Mouse (Mus musculus): ENCODE measurements at regions not wholly inside any gene's neighbourhood (a gene's known extent, or its start where the extent isn't known, plus 50 kb on each side); places are given as distances from the start of the nearest gene placed in this dataset.
A peak's percentile ranks its signal among the peaks of the same experiment; 100 is the strongest.

GRCm38 (mm10) chr14:21903562-21904497 is 55.1 kb upstream of the Comtd1 start:
- TF ChIP-seq CTCF (IDR thresholded peaks at IDR 0.05) (peak; percentile 17; the same call in 1 of the 2 replicates), POLR2A (IDR thresholded peaks at IDR 0.05; ENCODE audit: insufficient read depth, low read depth, low read length) (no peak)
- Histone ChIP-seq H3K4me1 (ENCODE audit: control insufficient read depth, insufficient read depth, low read length) (peaks cover 5% of the 10 kb centered on the region), H3K27ac (0 out of 2 replicates have a peak overlapping the region, but pooled peaks have one; percentile 23), H3K4me3 (no peak overlapping the region), H3K9ac (ENCODE audit: low read depth, low read length) (no peak overlapping the region), H3K27me3 (ENCODE audit: control insufficient read depth, insufficient read depth, low read length) (no peaks in the 10 kb centered on the region), H3K36me3 (ENCODE audit: control insufficient read depth, insufficient read depth, low read length) (no peaks in the 10 kb centered on the region), H3K79me2 (replicated peaks; ENCODE audit: control insufficient read depth, insufficient read depth, low read length) (no peaks in the 10 kb centered on the region)
- intact Hi-C loops (cut with DNase I), result no loop called here
- 50% methylated on average over 23 of the region's 23 CpGs for WGBS
- peak in 1 of 2 experiments; percentile 8 for DNase-seq

GRCm38 (mm10) chr14:21902856-21903255 is 54.1 kb upstream of the Comtd1 start:
- H3K4me3 ChIP-seq, result no peak overlapping the region
- 67% methylated on average over 1 of the region's 1 CpGs for WGBS
- peaks cover 5% of the 10 kb centered on the region for H3K4me1 ChIP-seq (ENCODE audit: control insufficient read depth, insufficient read depth, low read length)
- no peaks in the 10 kb centered on the region for H3K36me3 ChIP-seq (ENCODE audit: control insufficient read depth, insufficient read depth, low read length)
- no peaks in the 10 kb centered on the region for H3K27me3 ChIP-seq (ENCODE audit: control insufficient read depth, insufficient read depth, low read length)
- no peak for TF ChIP-seq CTCF (IDR thresholded peaks at IDR 0.05)
- no peak for TF ChIP-seq POLR2A (IDR thresholded peaks at IDR 0.05; ENCODE audit: insufficient read depth, low read depth, low read length)
- TF ChIP-seq EP300 (IDR thresholded peaks at IDR 0.05; ENCODE audit: insufficient read depth, low read depth, low read length), result no peak
- no peak overlapping the region for H3K9ac ChIP-seq (ENCODE audit: low read depth, low read length)
- no peaks in the 10 kb centered on the region for H3K79me2 ChIP-seq (replicated peaks; ENCODE audit: control insufficient read depth, insufficient read depth, low read length)
- intact Hi-C loops (cut with DNase I), result no loop called here
- no peak overlapping the region for H3K27ac ChIP-seq
- no peak for DNase-seq

- intact Hi-C loops (cut with DNase I), result no loop called here
- no peak overlapping the region for H3K4me3 ChIP-seq
These were observed 53.7 kb upstream of the Comtd1 start for GRCm38 (mm10) chr14:21902456-21902855.

GRCm38 (mm10) chr14:21900951-21901350 is 52.2 kb upstream of the Comtd1 start:
- WGBS, result 86% methylated on average over 2 of the region's 2 CpGs
- Histone ChIP-seq H3K27me3 (ENCODE audit: control insufficient read depth, insufficient read depth, low read length) (no peaks in the 10 kb centered on the region), H3K9ac (ENCODE audit: low read depth, low read length) (no peak overlapping the region), H3K4me1 (ENCODE audit: control insufficient read depth, insufficient read depth, low read length) (peaks cover 5% of the 10 kb centered on the region), H3K79me2 (replicated peaks; ENCODE audit: control insufficient read depth, insufficient read depth, low read length) (no peaks in the 10 kb centered on the region), H3K4me3 (no peak overlapping the region), H3K36me3 (ENCODE audit: control insufficient read depth, insufficient read depth, low read length) (no peaks in the 10 kb centered on the region), H3K27ac (no peak overlapping the region)
- intact Hi-C loops (cut with DNase I), result no loop called here
- no peak for DNase-seq
- no peak for TF ChIP-seq CTCF (IDR thresholded peaks at IDR 0.05)
- no peak for TF ChIP-seq EP300 (IDR thresholded peaks at IDR 0.05; ENCODE audit: insufficient read depth, low read depth, low read length)
- no peak for TF ChIP-seq POLR2A (IDR thresholded peaks at IDR 0.05; ENCODE audit: insufficient read depth, low read depth, low read length)

More at GRCm38 (mm10) chr14:21902456-21902855, 53.7 kb upstream of the Comtd1 start:
- DNase-seq, result no peak
- Histone ChIP-seq H3K27ac (no peak overlapping the region), H3K27me3 (ENCODE audit: control insufficient read depth, insufficient read depth, low read length) (no peaks in the 10 kb centered on the region), H3K79me2 (replicated peaks; ENCODE audit: control insufficient read depth, insufficient read depth, low read length) (no peaks in the 10 kb centered on the region), H3K36me3 (ENCODE audit: control insufficient read depth, insufficient read depth, low read length) (no peaks in the 10 kb centered on the region), H3K4me1 (ENCODE audit: control insufficient read depth, insufficient read depth, low read length) (peaks cover 5% of the 10 kb centered on the region), H3K9ac (ENCODE audit: low read depth, low read length) (no peak overlapping the region)
- 94% methylated on average over 3 of the region's 3 CpGs for WGBS
- TF ChIP-seq CTCF (IDR thresholded peaks at IDR 0.05), result no peak
- no peak for TF ChIP-seq EP300 (IDR thresholded peaks at IDR 0.05; ENCODE audit: insufficient read depth, low read depth, low read length)
- TF ChIP-seq POLR2A (IDR thresholded peaks at IDR 0.05; ENCODE audit: insufficient read depth, low read depth, low read length), result no peak

- no peak overlapping the region for H3K27ac ChIP-seq
- DNase-seq, result no peak
- H3K9ac ChIP-seq (ENCODE audit: low read depth, low read length), result no peak overlapping the region
- H3K4me1 ChIP-seq (ENCODE audit: control insufficient read depth, insufficient read depth, low read length), result peaks cover 5% of the 10 kb centered on the region
- H3K79me2 ChIP-seq (replicated peaks; ENCODE audit: control insufficient read depth, insufficient read depth, low read length), result no peaks in the 10 kb centered on the region
- no peak overlapping the region for H3K4me3 ChIP-seq
- WGBS, result 61% methylated on average over 1 of the region's 1 CpGs
- intact Hi-C loops (cut with DNase I), result no loop called here
- no peaks in the 10 kb centered on the region for H3K27me3 ChIP-seq (ENCODE audit: control insufficient read depth, insufficient read depth, low read length)
- TF ChIP-seq CTCF (IDR thresholded peaks at IDR 0.05) (no peak), POLR2A (IDR thresholded peaks at IDR 0.05; ENCODE audit: insufficient read depth, low read depth, low read length) (no peak), EP300 (IDR thresholded peaks at IDR 0.05; ENCODE audit: insufficient read depth, low read depth, low read length) (no peak)
- H3K36me3 ChIP-seq (ENCODE audit: control insufficient read depth, insufficient read depth, low read length), result no peaks in the 10 kb centered on the region
These were observed 51.7 kb upstream of the Comtd1 start for GRCm38 (mm10) chr14:21900516-21900915.
